Mouse (Mus musculus): Measurements from ENCODE around the gene Aar2.
"Not testable (repeated sequence)": the region's sequence is repeated elsewhere in the genome, so short reads cannot be mapped to it uniquely, and the experiment has no call there.

The Aar2 gene

GRCm38 (mm10) chr2:156547123-156547891 lies at the start of gene Aar2:
Gene Aar2 (plus strand): TSS chr2:156547584.
- peak; percentile 62 for DNase-seq (ENCODE audit: low read depth, low spot score)

- DNase-seq (ENCODE audit: low read depth, low spot score), result no peak
Measured at GRCm38 (mm10) chr2:156497915-156498314, 49.5 kb upstream of the Aar2 start.

- no peak for DNase-seq (ENCODE audit: low read depth, low spot score)
Measured at GRCm38 (mm10) chr2:156501025-156501424, 46.4 kb upstream of the Aar2 start.

- DNase-seq (ENCODE audit: low read depth, low spot score), result no peak
Measured at GRCm38 (mm10) chr2:156505533-156505932, 41.9 kb upstream of the Aar2 start.

GRCm38 (mm10) chr2:156512028-156512427 lies 35.4 kb upstream of the Aar2 start:
- no peak for DNase-seq (ENCODE audit: low read depth, low spot score)

- no peak for DNase-seq (ENCODE audit: low read depth, low spot score)
Measured at GRCm38 (mm10) chr2:156512561-156512960, 34.8 kb upstream of the Aar2 start.

GRCm38 (mm10) chr2:156515102-156515501 lies 32.3 kb upstream of the Aar2 start:
- no peak for DNase-seq (ENCODE audit: low read depth, low spot score)

GRCm38 (mm10) chr2:156515565-156516185 lies 31.7 kb upstream of the Aar2 start:
- DNase-seq (ENCODE audit: low read depth, low spot score), result no peak

- DNase-seq (ENCODE audit: low read depth, low spot score), result not testable (repeated sequence)
Measured at GRCm38 (mm10) chr2:156516678-156517077, 30.7 kb upstream of the Aar2 start.

- no peak for DNase-seq (ENCODE audit: low read depth, low spot score)
Measured at GRCm38 (mm10) chr2:156518306-156518705, 29.1 kb upstream of the Aar2 start.

GRCm38 (mm10) chr2:156519584-156519983 lies 27.8 kb upstream of the Aar2 start:
- no peak for DNase-seq (ENCODE audit: low read depth, low spot score)

- no peak for DNase-seq (ENCODE audit: low read depth, low spot score)
Measured at GRCm38 (mm10) chr2:156522994-156523393, 24.4 kb upstream of the Aar2 start.

GRCm38 (mm10) chr2:156524078-156524477 lies 23.3 kb upstream of the Aar2 start:
- DNase-seq (ENCODE audit: low read depth, low spot score), result no peak

GRCm38 (mm10) chr2:156529726-156530125 lies 17.7 kb upstream of the Aar2 start:
- DNase-seq (ENCODE audit: low read depth, low spot score), result no peak

GRCm38 (mm10) chr2:156533160-156533559 lies 14.2 kb upstream of the Aar2 start:
- no peak for DNase-seq (ENCODE audit: low read depth, low spot score)

- DNase-seq (ENCODE audit: low read depth, low spot score), result no peak
Measured at GRCm38 (mm10) chr2:156538817-156539555, 8.4 kb upstream of the Aar2 start.

- peak; percentile 20 for DNase-seq (ENCODE audit: low read depth, low spot score)
Measured at GRCm38 (mm10) chr2:156540991-156541390, 6.4 kb upstream of the Aar2 start.

GRCm38 (mm10) chr2:156542410-156542809 lies 5.0 kb upstream of the Aar2 start:
- no peak for DNase-seq (ENCODE audit: low read depth, low spot score)

GRCm38 (mm10) chr2:156543804-156544203 lies 3.6 kb upstream of the Aar2 start:
- DNase-seq (ENCODE audit: low read depth, low spot score), result no peak

- DNase-seq (ENCODE audit: low read depth, low spot score), result no peak
Measured at GRCm38 (mm10) chr2:156552421-156552820, 5.0 kb downstream of the Aar2 start.

- DNase-seq (ENCODE audit: low read depth, low spot score), result no peak
Measured at GRCm38 (mm10) chr2:156561808-156562207, 14.4 kb downstream of the Aar2 start.

GRCm38 (mm10) chr2:156563557-156563956 lies 16.2 kb downstream of the Aar2 start:
- DNase-seq (ENCODE audit: low read depth, low spot score), result no peak
